Mouse (Mus musculus) hindbrain, postnatal 0 days (tissue): ENCODE data around the gene Spata16. TPM values are rescaled to one million over a fixed set of nuclear protein-coding genes. Genes with fewer than 3 reads are reported as not detected.
A peak's percentile ranks its signal among the peaks of the same experiment; 100 is the strongest.

Experiments
- ATAC-seq: fragments of 200-750 bp; cut with Nextera tagmentation; 2 replicates; pipeline ENCODE4 v1.8.0; 2017; ENCODE audit warnings: mild to moderate bottlenecking, moderate TSS enrichment, moderate library complexity
- DNase-seq: peaks from one replicate; pipeline ENCODE4 v3.0.0-alpha.2; 2015; ENCODE audit warnings: low spot score
- H3K27ac ChIP-seq: fragments of 300-500 bp; sonication (generic); 2 replicates; pipeline ENCODE4 v1.5.1; 2014; ENCODE audit warnings: mild to moderate bottlenecking
- H3K27me3 ChIP-seq: fragments of 300-500 bp; sonication (generic); 2 replicates; pipeline ENCODE4 v1.6.1; 2014; ENCODE audit warnings: low read length, mixed read lengths; ENCODE audit not compliant: insufficient read depth
- H3K36me3 ChIP-seq: fragments of 300-500 bp; sonication (generic); 2 replicates; pipeline ENCODE4 v1.6.1; 2014; ENCODE audit warnings: low read length, mixed read lengths; ENCODE audit not compliant: insufficient read depth
- H3K4me1 ChIP-seq: fragments of 300-500 bp; sonication (generic); 2 replicates; pipeline ENCODE4 v1.6.1; 2014; ENCODE audit warnings: antibody characterized with exemption, low read length, mixed read lengths; ENCODE audit not compliant: insufficient read depth
- H3K4me2 ChIP-seq: fragments of 300-500 bp; sonication (generic); 2 replicates; pipeline ENCODE4 v1.6.1; 2014; ENCODE audit warnings: low read depth, mild to moderate bottlenecking, low read length, moderate library complexity, mixed read lengths
- H3K4me3 ChIP-seq: fragments of 300-500 bp; sonication (generic); 2 replicates; pipeline ENCODE4 v1.5.1; 2014; ENCODE audit warnings: low read length
- H3K9ac ChIP-seq: fragments of 300-500 bp; sonication (generic); replicated peaks from 2 replicates; pipeline ENCODE4 v1.6.1; 2014; ENCODE audit warnings: mild to moderate bottlenecking, low read length, moderate library complexity, mixed read lengths
- H3K9me3 ChIP-seq: fragments of 300-500 bp; sonication (generic); 2 replicates; pipeline ENCODE4 v1.6.1; 2016; ENCODE audit warnings: low read length, mixed read lengths
- CTCF ChIP-seq: IDR thresholded peaks from 2 replicates; pipeline ENCODE4 v1.5.1; 2016; ENCODE audit warnings: antibody characterized with exemption, control low read depth, low read depth
- WGBS: fragments of 180-500 bp; shearing (Covaris S2); extraction: QIAGEN DNeasy Blood & Tissue Kit; methylation state at CpG from one replicate; pipeline ENCODE4 v1.1.7; 2014; 5-methylcytosine and 5-hydroxymethylcytosine counted together
- polyA plus RNA-seq: library from polyadenylated mRNA; unstranded; fragments of >200 nt; fragmentation: Nextera tagmentation; extraction: Ambion mirVana; gene quantifications from 2 replicates; pipeline ENCODE4 v1.2.1, GENCODE M21; 2015
- total RNA-seq: library from RNA; depleted of rRNA; stranded (reverse); fragments of >200 nt; gene quantifications from 2 replicates; pipeline ENCODE4 v1.2.3, GENCODE M21; 2014; rRNA removed

The Spata16 gene
- not detected in 2 replicates for total RNA-seq
- polyA plus RNA-seq: 0.06 TPM in 1 of 2 replicates, not detected in the other

- H3K27me3 ChIP-seq: no peaks in the 10 kb centered on the region
- H3K4me1 ChIP-seq: peaks cover 5% of the 10 kb centered on the region; the same call in 1 of the 2 replicates
- H3K27ac ChIP-seq: no peak within 1 kb of the TSS
- ATAC-seq: no peak
- no peak for DNase-seq
- no peak for TF ChIP-seq CTCF
- 79% methylated on average over 11 of the region's 11 CpGs for WGBS
- no peak within 1 kb of the TSS for H3K4me3 ChIP-seq
- no peak within 1 kb of the TSS for H3K4me2 ChIP-seq
- no peaks in the 10 kb centered on the region for H3K36me3 ChIP-seq
- no peak within 1 kb of the TSS for H3K9ac ChIP-seq
- no peaks in the 10 kb centered on the region for H3K9me3 ChIP-seq
Measured at GRCm38 (mm10) chr3:26637402-26637801, at the start of gene Spata16. Gene Spata16 (plus strand): TSS chr3:26637620.

GRCm38 (mm10) chr3:26604861-26605260, 32.6 kb upstream of the Spata16 start:
- no peak overlapping the region for H3K27ac ChIP-seq
- DNase-seq: no peak
- no peak for TF ChIP-seq CTCF
- 96% methylated on average over 1 of the region's 1 CpGs for WGBS
- no peak for ATAC-seq
- H3K4me3 ChIP-seq: no peak overlapping the region
- H3K4me1 ChIP-seq: no peaks in the 10 kb centered on the region
- no peaks in the 10 kb centered on the region for H3K9me3 ChIP-seq
- H3K9ac ChIP-seq: no peak overlapping the region
- H3K4me2 ChIP-seq: no peak overlapping the region
- no peaks in the 10 kb centered on the region for H3K27me3 ChIP-seq
- H3K36me3 ChIP-seq: no peaks in the 10 kb centered on the region

- no peak overlapping the region for H3K27ac ChIP-seq
- H3K9ac ChIP-seq: no peak overlapping the region
- TF ChIP-seq CTCF: no peak
- no peaks in the 10 kb centered on the region for H3K27me3 ChIP-seq
- no peaks in the 10 kb centered on the region for H3K9me3 ChIP-seq
- H3K4me2 ChIP-seq: no peak overlapping the region
- DNase-seq: no peak
- ATAC-seq: no peak
- no peaks in the 10 kb centered on the region for H3K36me3 ChIP-seq
- WGBS: 94% methylated on average over 5 of the region's 5 CpGs
- H3K4me1 ChIP-seq: no peaks in the 10 kb centered on the region
- no peak overlapping the region for H3K4me3 ChIP-seq
Measured at GRCm38 (mm10) chr3:26608531-26608930, 28.9 kb upstream of the Spata16 start.

- no peak overlapping the region for H3K4me3 ChIP-seq
- ATAC-seq: 0 out of 2 replicates have a peak, but pooled peaks have one; percentile 21
- no peaks in the 10 kb centered on the region for H3K27me3 ChIP-seq
- no peak overlapping the region for H3K9ac ChIP-seq
- H3K9me3 ChIP-seq: no peaks in the 10 kb centered on the region
- no peaks in the 10 kb centered on the region for H3K36me3 ChIP-seq
- no peak overlapping the region for H3K27ac ChIP-seq
- TF ChIP-seq CTCF: no peak
- peak; percentile 51 for DNase-seq
- peaks cover 5% of the 10 kb centered on the region; the same call in 1 of the 2 replicates for H3K4me1 ChIP-seq
- peak overlapping the region; percentile 3; the same call in 1 of the 2 replicates for H3K4me2 ChIP-seq
- WGBS: 35% methylated on average over 9 of the region's 9 CpGs
Measured at GRCm38 (mm10) chr3:26639214-26639613, 1.8 kb downstream of the Spata16 start.

GRCm38 (mm10) chr3:26639851-26640250, 2.4 kb downstream of the Spata16 start:
- WGBS: 65% methylated on average over 8 of the region's 8 CpGs
- H3K4me2 ChIP-seq: no peak overlapping the region
- ATAC-seq: no peak
- no peak for DNase-seq
- H3K4me3 ChIP-seq: no peak overlapping the region
- no peaks in the 10 kb centered on the region for H3K27me3 ChIP-seq
- H3K27ac ChIP-seq: no peak overlapping the region
- H3K9me3 ChIP-seq: no peaks in the 10 kb centered on the region
- peaks cover 5% of the 10 kb centered on the region; the same call in 1 of the 2 replicates for H3K4me1 ChIP-seq
- H3K9ac ChIP-seq: no peak overlapping the region
- H3K36me3 ChIP-seq: no peaks in the 10 kb centered on the region
- TF ChIP-seq CTCF: no peak

GRCm38 (mm10) chr3:26640321-26641075, 3.1 kb downstream of the Spata16 start:
- Histone ChIP-seq H3K4me1 (peaks cover 5% of the 10 kb centered on the region; the same call in 1 of the 2 replicates), H3K36me3 (no peaks in the 10 kb centered on the region), H3K27ac (no peak overlapping the region), H3K4me2 (no peak overlapping the region), H3K9ac (no peak overlapping the region), H3K4me3 (no peak overlapping the region), H3K9me3 (no peaks in the 10 kb centered on the region), H3K27me3 (no peaks in the 10 kb centered on the region)
- WGBS: 39% methylated on average over 8 of the region's 8 CpGs
- ATAC-seq (peak; percentile 46; the same call in 1 of the 2 replicates), DNase-seq (no peak)
- TF ChIP-seq CTCF: no peak
